8 mouse cellular contexts compared by ENCODE assay signal in genomic region chr7:130646762-130647139, GRCm38 (mm10).
DNase-seq lines count a peak whose midpoint lies in the region; ATAC-seq and TF ChIP-seq lines count a peak whose summit lies in the region.

No protein-coding gene starts in this region.

- H3K27ac ChIP-seq in forebrain, embryonic 16.5 days (ENCODE audit: low read length), result no peak overlapping the region
- H3K27ac ChIP-seq in hindbrain, embryonic 12.5 days, result peak overlapping the region; percentile 82; the same call in 1 of the 2 replicates
- H3K27ac ChIP-seq in liver, adult 2 months (replicated peaks; ENCODE audit: insufficient read depth, low read depth, low read length), result peak overlapping the region; percentile 78

- peak; percentile 73 for ATAC-seq in forebrain, embryonic 16.5 days
- ATAC-seq in hindbrain, embryonic 12.5 days (ENCODE audit: low FRiP score), result peak; percentile 63

- no peak for TF ChIP-seq CTCF in liver, adult 2 months (IDR thresholded peaks at IDR 0.05; ENCODE audit: low read depth, low read length)

- WGBS in forebrain, embryonic 16.5 days, result under 1% methylated on average over 18 of the region's 18 CpGs
- whole genome bisulfite sequencing in hindbrain, embryonic 12.5 days, result under 1% methylated on average over 18 of the region's 18 CpGs
- WGBS in liver, adult 2 months, result 5% methylated on average over 17 of the region's 18 CpGs

- H3K79me2 ChIP-seq in liver, adult 2 months (ENCODE audit: control insufficient read depth, insufficient read depth, low read length), result peaks cover 21% of the 10 kb centered on the region; the same call in 1 of the 2 replicates

- no peaks in the 10 kb centered on the region for H3K9me3 ChIP-seq in forebrain, embryonic 16.5 days (ENCODE audit: control insufficient read depth, low read length)
- no peaks in the 10 kb centered on the region for H3K9me3 ChIP-seq in hindbrain, embryonic 12.5 days (replicated peaks)

- no peak for TF ChIP-seq POLR2A in liver, adult 2 months (IDR thresholded peaks at IDR 0.05; ENCODE audit: extremely low read depth, insufficient read depth, low read length)

- peak overlapping the region; percentile 98 for H3K4me2 ChIP-seq in forebrain, embryonic 16.5 days (ENCODE audit: low read length)
- H3K4me2 ChIP-seq in hindbrain, embryonic 12.5 days (replicated peaks), result peak overlapping the region; percentile 96

- peaks cover 20% of the 10 kb centered on the region for H3K4me1 ChIP-seq in forebrain, embryonic 16.5 days (replicated peaks; ENCODE audit: control insufficient read depth, insufficient read depth, low read length)
- peaks cover 30% of the 10 kb centered on the region for H3K4me1 ChIP-seq in hindbrain, embryonic 12.5 days
- peaks cover 6% of the 10 kb centered on the region; the same call in 1 of the 2 replicates for H3K4me1 ChIP-seq in liver, adult 2 months (ENCODE audit: control insufficient read depth, insufficient read depth, low read length)

- H3K36me3 ChIP-seq in forebrain, embryonic 16.5 days (ENCODE audit: control insufficient read depth, insufficient read depth), result no peaks in the 10 kb centered on the region
- H3K36me3 ChIP-seq in hindbrain, embryonic 12.5 days, result no peaks in the 10 kb centered on the region
- no peaks in the 10 kb centered on the region for H3K36me3 ChIP-seq in liver, adult 2 months (ENCODE audit: control insufficient read depth, insufficient read depth, low read length)

- DNase-seq in CD8-positive naive resting alpha-beta T cell, adult 2 months (ENCODE audit: low read depth in 2 of 2, low spot score in 2 of 2), result peak; percentile 59 to 63
- DNase-seq in adrenal gland, postnatal 14 days, result peak; percentile 87
- peak; percentile 71 for DNase-seq in liver, adult 2 months (ENCODE audit: extremely low read depth, low read depth, low spot score)
- DNase-seq in monocyte, adult 2 months (ENCODE audit: low read depth in 1 of 2, low spot score in 2 of 2), result peak; percentile 33 to 42
- DNase-seq in testis, postnatal 14 days (ENCODE audit: low spot score), result peak; percentile 73
- no peak for DNase-seq in layer of hippocampus, postnatal 14 days (ENCODE audit: low spot score in 2 of 2)

- no peaks in the 10 kb centered on the region for H3K27me3 ChIP-seq in forebrain, embryonic 16.5 days (replicated peaks; ENCODE audit: control insufficient read depth, insufficient read depth, low read length)
- H3K27me3 ChIP-seq in hindbrain, embryonic 12.5 days, result no peaks in the 10 kb centered on the region
- no peaks in the 10 kb centered on the region for H3K27me3 ChIP-seq in liver, adult 2 months (ENCODE audit: control insufficient read depth, insufficient read depth, low read length)

- peak overlapping the region; percentile 53 for H3K4me3 ChIP-seq in forebrain, embryonic 16.5 days (replicated peaks; ENCODE audit: low read length)
- peak overlapping the region; percentile 57 for H3K4me3 ChIP-seq in hindbrain, embryonic 12.5 days
- peak overlapping the region; percentile 66 for H3K4me3 ChIP-seq in liver, adult 2 months (ENCODE audit: insufficient read depth, low read depth, low read length)

- H3K9ac ChIP-seq in forebrain, embryonic 16.5 days (replicated peaks; ENCODE audit: low read depth, low read length), result peak overlapping the region; percentile 49
- H3K9ac ChIP-seq in hindbrain, embryonic 12.5 days, result peak overlapping the region; percentile 73
- peak overlapping the region; percentile 80 for H3K9ac ChIP-seq in liver, adult 2 months (ENCODE audit: low read depth, low read length)

Comparison
In these comparisons a context has a peak if more than half of its experiments do, and no peak if none do; other contexts are left out.
1. DNase-seq: peak in CD8-positive naive resting alpha-beta T cell, adult 2 months (2 of 2), adrenal gland, postnatal 14 days (single experiment), liver, adult 2 months (single experiment), monocyte, adult 2 months (2 of 2) and testis, postnatal 14 days (single experiment); none in layer of hippocampus, postnatal 14 days (0 of 2).
2. Peak in every context shown above with its lines, with median percentiles within 50 percentile points of each other: H3K4me3 ChIP-seq and H3K9ac ChIP-seq.